Mouse (Mus musculus): ENCODE results near the gene Rhobtb1.

GRCm38 (mm10) chr10:69217127-69217690 is 66.0 kb downstream of the Rhobtb1 start:
- TF ChIP-seq POLR2A (IDR thresholded peaks at IDR 0.05; ENCODE audit: borderline replicate concordance, extremely low read depth, low read depth, low read length) = no peak
- no peak for TF ChIP-seq CTCF (IDR thresholded peaks at IDR 0.05; ENCODE audit: insufficient read depth, low read length)
